Mouse (Mus musculus) heart, postnatal 4 days (tissue): ENCODE data around the gene Adgrf5. TPM values are rescaled to one million over a fixed set of nuclear protein-coding genes. Genes with fewer than 3 reads are reported as not detected.
"Not testable (repeated sequence)": the region's sequence is repeated elsewhere in the genome, so short reads cannot be mapped to it uniquely, and the experiment has no call there.

Experiments
- DNase-seq: peaks from one replicate; pipeline ENCODE4 v3.0.0; 2021
- total RNA-seq, 2 experiments: library from RNA; stranded (reverse); gene quantifications; 2 replicates each; pipeline ENCODE4 v1.2.3; 2021

Adgrf5 gene
- total RNA-seq, result 100 to 1,000 TPM; 131 to 141 TPM

- DNase-seq, result peak; percentile 55
These were observed at the start of gene Adgrf5 for GRCm38 (mm10) chr17:43359826-43360619. Adgrf5 (plus strand) TSS chr17:43360451.

- no peak for DNase-seq
These were observed 34.1 kb upstream of the Adgrf5 start for GRCm38 (mm10) chr17:43325986-43326671.

GRCm38 (mm10) chr17:43326726-43327700 is 33.2 kb upstream of the Adgrf5 start:
- DNase-seq, result peak; percentile 70

GRCm38 (mm10) chr17:43327810-43328209 is 32.4 kb upstream of the Adgrf5 start:
- DNase-seq, result no peak

- no peak for DNase-seq
These were observed 31.0 kb upstream of the Adgrf5 start for GRCm38 (mm10) chr17:43329216-43329615.

GRCm38 (mm10) chr17:43329761-43330183 is 30.5 kb upstream of the Adgrf5 start:
- DNase-seq, result peak; percentile 19

GRCm38 (mm10) chr17:43332686-43333085 is 27.6 kb upstream of the Adgrf5 start:
- no peak for DNase-seq

- DNase-seq, result no peak
These were observed 26.2 kb upstream of the Adgrf5 start for GRCm38 (mm10) chr17:43334074-43334473.

GRCm38 (mm10) chr17:43337643-43338042 is 22.6 kb upstream of the Adgrf5 start:
- no peak for DNase-seq

- DNase-seq, result no peak
These were observed 22.0 kb upstream of the Adgrf5 start for GRCm38 (mm10) chr17:43338279-43338678.

- DNase-seq, result not testable (repeated sequence)
These were observed 13.8 kb upstream of the Adgrf5 start for GRCm38 (mm10) chr17:43346499-43346898.

GRCm38 (mm10) chr17:43357902-43358539 is 2.2 kb upstream of the Adgrf5 start:
- DNase-seq, result no peak

- no peak for DNase-seq
These were observed 770 bp downstream of the Adgrf5 start for GRCm38 (mm10) chr17:43361021-43361420.

- peak; percentile 42 for DNase-seq
These were observed 2.1 kb downstream of the Adgrf5 start for GRCm38 (mm10) chr17:43362362-43362761.

- DNase-seq, result no peak
These were observed 2.6 kb downstream of the Adgrf5 start for GRCm38 (mm10) chr17:43362881-43363280.

- no peak for DNase-seq
These were observed 3.7 kb downstream of the Adgrf5 start for GRCm38 (mm10) chr17:43363921-43364320.

GRCm38 (mm10) chr17:43365297-43365696 is 5.0 kb downstream of the Adgrf5 start:
- DNase-seq, result peak; percentile 22

- DNase-seq, result peak; percentile 48
These were observed 6.2 kb downstream of the Adgrf5 start for GRCm38 (mm10) chr17:43366486-43366885.

GRCm38 (mm10) chr17:43368171-43368576 is 7.9 kb downstream of the Adgrf5 start:
- DNase-seq, result peak; percentile 19

- no peak for DNase-seq
These were observed 12.4 kb downstream of the Adgrf5 start for GRCm38 (mm10) chr17:43372604-43373003.

GRCm38 (mm10) chr17:43374020-43374419 is 13.8 kb downstream of the Adgrf5 start:
- DNase-seq, result no peak

GRCm38 (mm10) chr17:43376527-43376926 is 16.3 kb downstream of the Adgrf5 start:
- no peak for DNase-seq
